Mouse (Mus musculus) c-Kit-positive CD71-positive TER-119-negative erythroid progenitor cells, embryonic 14.5 days (primary cell): ENCODE data around the gene Fam196a.

Experiments used
- DNase-seq: peaks from one replicate; pipeline ENCODE4 v3.0.0-alpha.2; 2013; ENCODE audit warnings: low read depth

Gene Fam196a

GRCm38 (mm10) chr7:134937927-134938609 is at the start of gene Fam196a:
Gene Fam196a, minus strand, starts transcription at chr7:134938430.
- no peak for DNase-seq

DNA sequence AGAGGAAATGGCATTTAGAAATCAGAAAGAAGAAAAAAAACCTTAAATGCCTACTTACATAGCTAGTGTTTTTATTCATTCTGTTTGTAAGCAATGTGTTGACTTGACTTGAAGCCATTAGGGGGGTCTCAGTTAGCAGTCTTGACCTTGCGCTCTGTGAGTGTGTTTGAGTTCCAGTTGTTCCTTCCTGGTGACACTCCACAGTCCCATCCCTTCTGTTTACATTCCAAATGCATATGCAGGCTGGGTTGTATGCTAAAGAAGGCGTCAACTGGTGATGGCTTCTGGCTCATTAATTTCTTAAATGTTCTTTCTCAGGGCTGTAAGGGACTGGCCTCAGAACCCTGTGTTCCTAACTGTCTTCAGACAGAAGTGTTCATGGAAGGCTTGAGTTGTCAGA is 23.4 kb upstream of the Fam196a start:
- DNase-seq = no peak

GRCm38 (mm10) chr7:134960871-134961270 is 22.6 kb upstream of the Fam196a start:
- peak; percentile 4 for DNase-seq

- DNase-seq = no peak
Measured at GRCm38 (mm10) chr7:134959086-134959485, 20.9 kb upstream of the Fam196a start.

DNA sequence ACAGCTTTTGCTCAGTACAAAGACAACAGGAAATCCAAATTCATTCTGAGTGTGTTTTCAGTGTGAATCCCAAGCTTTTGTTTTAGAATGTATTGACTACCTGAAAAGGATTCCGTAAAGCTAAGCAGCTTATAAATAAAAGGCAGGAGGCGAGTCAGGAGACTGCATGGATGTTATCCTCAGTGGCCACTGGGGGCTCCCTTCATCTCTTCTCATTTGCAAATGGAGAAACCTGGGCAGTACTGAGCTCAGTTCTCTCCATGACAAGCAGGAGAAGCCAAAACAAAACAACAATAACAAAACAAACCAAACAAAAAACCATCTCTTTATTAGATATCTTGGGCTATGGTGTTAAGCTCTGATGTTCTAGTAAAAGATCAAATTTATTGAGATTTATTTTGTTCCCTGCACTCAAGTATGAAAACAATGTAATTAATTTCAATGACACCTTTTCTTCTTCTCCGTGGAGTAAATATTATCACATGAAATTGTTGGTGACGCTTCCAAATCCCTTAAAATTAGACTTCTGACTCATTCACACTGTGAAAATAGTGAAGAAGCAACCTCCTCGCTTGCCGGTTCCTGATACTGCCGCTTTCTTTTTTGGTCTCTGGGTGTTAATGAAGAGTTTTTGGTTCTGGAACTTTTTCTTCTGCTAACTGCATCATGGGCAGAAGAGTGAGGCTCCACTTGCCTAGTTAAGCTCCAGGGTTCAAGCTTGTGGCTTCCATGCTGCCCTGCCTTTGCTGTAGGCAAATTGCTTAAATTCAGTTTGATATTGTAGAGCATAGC is 7.9 kb upstream of the Fam196a start:
- DNase-seq = no peak

- DNase-seq = no peak
Measured at GRCm38 (mm10) chr7:134943701-134944100, 5.5 kb upstream of the Fam196a start.

DNA sequence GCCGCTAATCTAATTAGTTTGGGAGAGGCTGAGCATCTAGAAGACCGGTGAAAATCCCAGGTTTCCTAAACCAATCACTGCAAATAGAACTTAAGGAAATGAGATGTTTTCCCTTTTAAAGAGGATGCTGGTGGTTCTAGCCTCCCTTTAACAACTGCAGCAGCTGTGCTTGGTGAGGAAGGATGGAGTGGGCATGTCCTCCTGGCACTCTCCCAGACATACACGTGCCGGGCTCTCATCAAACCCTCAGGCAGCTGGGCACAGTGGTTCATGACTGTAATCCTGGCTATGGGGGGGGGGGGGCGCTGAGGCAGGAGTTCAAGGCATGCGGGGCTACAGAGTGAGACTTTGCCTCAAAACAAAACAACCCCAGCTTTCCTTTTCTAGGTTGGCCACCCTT is 4.8 kb upstream of the Fam196a start:
- no peak for DNase-seq

- no peak for DNase-seq
Measured at GRCm38 (mm10) chr7:134941891-134942290, 3.7 kb upstream of the Fam196a start.

DNA sequence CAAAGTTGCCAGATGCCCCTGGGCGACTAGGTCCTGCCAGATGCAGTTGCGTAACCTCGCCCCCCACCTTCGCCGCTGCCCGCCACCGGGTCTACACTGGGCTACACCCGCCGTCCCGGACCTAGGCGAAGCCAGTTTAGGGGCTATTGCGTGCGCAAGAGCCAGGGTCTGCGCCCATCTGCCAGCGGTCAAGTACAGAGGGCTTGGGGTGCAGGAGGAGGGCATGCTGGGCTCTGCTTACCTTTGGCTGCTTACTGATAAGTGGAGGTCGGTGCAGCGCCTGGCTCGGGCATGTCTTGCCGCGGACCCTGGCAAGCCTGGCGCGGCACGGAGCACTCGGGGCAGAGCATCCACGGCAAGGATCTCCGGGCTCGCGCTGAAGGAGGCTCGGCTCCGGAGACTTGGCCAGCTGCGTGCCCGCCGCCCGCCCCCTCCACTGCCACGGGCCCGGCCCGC is 731 bp downstream of the Fam196a start:
- no peak for DNase-seq

- DNase-seq = no peak
Measured at GRCm38 (mm10) chr7:134931886-134932285, 6.3 kb downstream of the Fam196a start.

DNA sequence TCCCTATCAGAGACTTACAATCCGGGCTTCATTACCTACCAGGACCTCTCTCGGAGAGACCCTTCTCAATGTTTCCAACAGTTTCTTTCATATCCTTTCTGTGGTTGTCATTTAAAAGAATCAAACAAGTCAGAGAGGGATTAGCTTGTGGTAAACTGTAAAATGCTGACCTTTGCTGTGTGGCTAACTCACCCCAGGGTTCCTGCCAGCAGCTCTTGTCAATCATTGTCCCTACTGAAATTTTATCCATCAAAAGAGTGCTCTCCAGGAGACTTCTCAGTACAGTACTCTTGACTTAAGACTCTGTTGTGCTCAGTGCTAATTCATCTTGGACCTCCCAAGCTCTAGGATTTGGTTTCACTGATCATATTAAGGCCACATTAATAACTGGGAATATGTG is 36.2 kb downstream of the Fam196a start:
- DNase-seq = no peak

- no peak for DNase-seq
Measured at GRCm38 (mm10) chr7:134899462-134899861, 38.8 kb downstream of the Fam196a start.

- no peak for DNase-seq
Measured at GRCm38 (mm10) chr7:134894604-134895003, 43.6 kb downstream of the Fam196a start.

DNA sequence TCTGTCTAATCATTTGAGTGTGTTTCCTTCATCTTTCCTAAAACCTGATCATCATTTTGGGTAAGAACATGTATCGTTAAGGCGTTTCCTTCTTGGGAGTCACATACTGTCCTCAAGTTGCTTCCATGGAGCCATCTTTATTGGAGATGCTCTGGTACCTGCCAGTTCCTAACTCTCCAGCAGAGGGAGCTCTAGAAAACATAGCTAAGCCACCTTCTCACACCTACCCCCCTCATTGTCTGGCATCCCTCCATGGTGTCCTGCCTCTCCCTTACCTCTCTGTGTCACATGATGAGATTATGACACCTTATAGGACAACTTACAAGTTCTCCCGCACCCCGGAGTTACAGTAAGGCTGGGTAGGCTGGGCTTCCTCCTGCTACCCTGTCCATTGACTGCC is 45.3 kb downstream of the Fam196a start:
- no peak for DNase-seq

DNA sequence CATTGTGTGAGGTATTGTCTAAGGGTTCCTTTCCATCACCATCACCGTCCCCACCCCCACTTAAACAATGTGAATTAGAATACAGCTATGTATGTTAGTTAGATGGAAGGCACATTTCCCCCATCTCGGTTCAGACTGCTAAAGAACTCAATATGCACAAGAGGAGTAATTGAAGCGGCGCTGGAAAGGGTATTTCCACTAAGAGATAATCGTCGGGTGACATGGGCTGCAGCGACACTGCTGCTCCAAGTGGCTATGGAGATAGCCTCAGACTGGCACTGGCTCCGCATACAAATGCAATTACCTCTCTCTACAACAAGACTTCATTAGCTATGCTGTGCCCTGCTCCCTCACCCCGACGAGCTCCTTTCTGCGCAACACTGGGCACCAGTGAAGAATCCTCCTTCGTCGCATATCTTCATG is 45.8 kb downstream of the Fam196a start:
- no peak for DNase-seq

- no peak for DNase-seq
Measured at GRCm38 (mm10) chr7:134883516-134883915, 54.7 kb downstream of the Fam196a start.

DNA sequence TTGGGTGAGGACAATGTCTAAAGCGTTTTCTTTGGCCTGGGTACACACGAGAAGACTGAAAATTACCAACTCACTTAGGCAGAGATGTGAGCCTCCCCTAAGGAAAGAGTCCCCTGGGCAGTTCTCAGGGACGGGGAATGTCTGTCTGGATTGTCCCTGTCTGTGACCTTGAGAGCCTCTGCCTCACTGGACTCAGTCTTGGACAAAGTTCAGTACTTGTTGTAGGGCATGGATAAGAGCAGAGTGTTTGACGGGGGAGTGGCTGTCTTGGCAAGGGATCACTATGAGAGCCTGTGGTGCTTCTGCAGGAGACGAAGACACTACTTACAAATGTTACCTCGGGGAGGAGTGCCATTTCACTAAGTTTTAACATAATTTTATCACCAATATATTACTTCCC is 57.8 kb downstream of the Fam196a start:
- DNase-seq = no peak

GRCm38 (mm10) chr7:134878985-134879384 is 59.2 kb downstream of the Fam196a start:
- no peak for DNase-seq

DNA sequence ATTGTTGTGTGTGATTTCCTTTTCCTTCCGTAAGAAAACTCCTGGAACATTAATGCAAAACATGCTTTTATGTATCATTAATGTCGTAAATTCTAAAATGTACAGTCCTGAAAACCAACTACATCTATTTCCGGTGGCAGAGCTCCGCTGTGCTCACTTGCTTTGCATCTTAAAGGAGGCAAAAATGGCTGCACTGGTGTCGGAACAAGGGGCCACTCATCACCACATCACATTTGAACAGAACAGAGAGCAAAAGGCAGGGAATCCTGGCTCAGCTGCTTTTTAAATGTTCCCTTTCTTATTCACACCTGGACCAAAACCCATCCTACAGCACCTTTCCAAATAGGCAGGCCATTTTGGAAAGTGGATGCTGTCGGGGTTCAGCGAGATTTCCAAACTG is 65.2 kb downstream of the Fam196a start:
- no peak for DNase-seq

DNA sequence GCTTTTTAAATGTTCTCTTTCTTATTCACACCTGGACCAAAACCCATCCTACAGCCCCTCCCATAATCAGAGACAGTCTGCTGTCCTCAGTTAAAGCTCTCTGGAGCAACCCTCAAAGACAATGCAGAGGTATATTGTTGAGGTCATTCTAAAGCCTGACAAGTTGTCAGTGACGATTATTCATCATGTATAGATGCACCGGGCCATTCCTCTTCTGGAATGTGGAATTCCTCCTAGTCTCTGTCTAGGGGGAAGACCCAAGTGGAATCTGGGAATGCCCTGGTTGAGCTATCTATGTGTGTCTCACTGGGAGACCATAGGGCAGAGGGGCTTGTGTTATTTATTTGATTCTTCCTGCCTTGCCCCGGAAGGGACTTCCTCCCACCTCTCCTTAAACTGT is 65.7 kb downstream of the Fam196a start:
- no peak for DNase-seq

DNA sequence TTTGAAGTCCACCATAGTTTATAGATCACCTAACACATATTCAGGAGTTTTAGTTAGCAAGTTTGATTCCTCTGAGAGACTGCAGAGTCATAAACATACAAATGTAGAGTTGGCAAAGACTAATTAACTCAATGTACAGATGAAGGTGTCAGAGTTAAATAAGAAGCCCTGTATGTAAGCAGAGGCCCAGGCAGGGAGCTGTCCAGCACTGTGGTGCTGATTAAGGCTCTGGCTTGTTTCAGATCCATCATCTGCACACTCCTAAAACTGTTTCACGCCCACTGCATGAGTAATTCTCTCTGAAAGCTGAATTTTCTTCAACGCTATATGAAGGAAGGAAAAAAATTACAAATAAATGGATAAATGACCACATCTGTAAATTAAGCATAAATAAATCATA is 74.1 kb downstream of the Fam196a start:
- peak; percentile 8 for DNase-seq

GRCm38 (mm10) chr7:134862000-134862399 is 76.2 kb downstream of the Fam196a start:
- no peak for DNase-seq

- DNase-seq = no peak
Measured at GRCm38 (mm10) chr7:134842751-134843150, 95.5 kb downstream of the Fam196a start.

GRCm38 (mm10) chr7:134840066-134840465 is 98.2 kb downstream of the Fam196a start:
- no peak for DNase-seq
